Mouse (Mus musculus) cerebellum, postnatal 10 days (tissue): ENCODE results near the gene Smim4.

Experiments used
- DNase-seq, 2 experiments: peaks; one replicate each; pipeline ENCODE4 v3.0.0; 2021; ENCODE audit warnings: mixed read lengths in 2 of 2

The Smim4 gene

GRCm38 (mm10) chr14:31138219-31138896, 9.6 kb upstream of the Smim4 start:
- DNase-seq: peak; percentile 41 to 45

GRCm38 (mm10) chr14:31137791-31138190, 9.0 kb upstream of the Smim4 start:
- peak in 1 of 2 experiments; percentile 30 for DNase-seq

GRCm38 (mm10) chr14:31137281-31137595, 8.5 kb upstream of the Smim4 start:
- DNase-seq: no peak

- DNase-seq: peak; percentile 68 to 73
Measured at GRCm38 (mm10) chr14:31136411-31137280, 7.9 kb upstream of the Smim4 start.

- DNase-seq: peak in 1 of 2 experiments; percentile 24
Measured at GRCm38 (mm10) chr14:31135495-31136410, 7.0 kb upstream of the Smim4 start.

DNA sequence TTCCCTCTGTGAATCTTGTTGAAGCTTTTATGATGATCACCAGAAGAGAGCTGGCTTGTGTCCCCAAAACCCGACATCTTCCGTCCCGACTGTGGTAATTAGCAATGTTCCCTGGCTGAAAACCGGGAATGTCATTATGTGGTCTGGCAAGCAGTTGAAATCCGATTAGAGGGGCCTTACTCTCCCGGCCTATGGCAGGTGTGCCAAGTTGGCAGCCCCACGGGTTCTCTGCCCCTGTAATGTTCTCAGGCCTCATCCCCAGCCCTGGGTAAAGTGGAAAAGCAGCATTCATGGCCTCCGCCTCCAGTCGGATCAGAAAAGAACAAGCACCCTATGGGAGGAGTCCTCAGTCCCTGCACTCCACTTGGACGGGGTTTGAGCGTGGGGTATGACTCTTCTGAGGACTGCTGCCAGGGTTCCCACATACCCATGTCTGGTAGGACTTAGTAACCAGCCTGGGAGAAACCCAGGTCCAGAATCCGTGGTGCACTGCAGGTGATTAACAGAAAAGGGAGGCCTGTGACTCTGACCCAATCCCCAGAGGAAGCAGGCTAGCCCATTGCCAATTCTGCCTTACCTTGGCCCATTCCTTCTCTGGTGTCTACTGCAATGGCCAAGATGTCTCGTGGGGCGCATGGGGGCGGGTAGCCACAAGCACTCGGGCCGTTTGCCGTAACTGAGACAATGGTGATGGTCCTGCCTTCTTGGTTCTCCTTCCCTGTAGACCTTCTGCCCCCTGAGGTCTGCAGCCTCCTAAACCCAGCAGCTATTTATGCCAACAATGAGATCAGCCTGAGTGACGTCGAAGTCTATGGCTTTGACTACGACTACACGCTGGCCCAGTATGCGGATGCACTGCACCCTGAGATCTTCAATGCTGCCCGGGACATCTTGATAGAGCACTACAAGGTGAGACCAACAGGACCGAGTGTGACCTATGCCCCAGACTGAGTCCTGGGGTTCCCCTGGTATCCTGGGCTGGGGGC, 5.6 kb upstream of the Smim4 start:
- DNase-seq: peak; percentile 84 to 92

GRCm38 (mm10) chr14:31133023-31133665, 4.4 kb upstream of the Smim4 start:
- DNase-seq: peak; percentile 34 to 51

GRCm38 (mm10) chr14:31132491-31132975, 3.8 kb upstream of the Smim4 start:
- DNase-seq: peak in 1 of 2 experiments; percentile 29

DNA sequence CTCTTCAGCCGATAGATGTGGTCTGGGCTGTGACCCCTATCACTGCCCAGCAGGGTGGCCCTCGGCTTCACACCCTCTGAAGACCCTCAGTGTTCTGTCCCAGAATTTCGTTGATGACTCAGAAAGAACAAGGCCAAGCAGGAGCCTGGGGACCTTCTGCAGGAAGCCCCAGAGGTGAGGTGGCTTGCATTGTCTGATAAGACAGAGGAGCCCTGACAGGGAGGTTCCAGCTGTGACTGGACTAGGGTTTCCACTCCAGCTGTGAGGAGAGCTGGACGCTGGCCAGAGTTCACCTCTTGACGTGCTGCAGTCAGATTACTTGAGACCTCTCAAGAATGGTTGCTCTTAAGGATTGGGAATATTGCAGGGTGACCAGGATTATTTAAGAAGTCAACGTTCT, 3.3 kb upstream of the Smim4 start:
- peak; percentile 61 to 67 for DNase-seq

DNA sequence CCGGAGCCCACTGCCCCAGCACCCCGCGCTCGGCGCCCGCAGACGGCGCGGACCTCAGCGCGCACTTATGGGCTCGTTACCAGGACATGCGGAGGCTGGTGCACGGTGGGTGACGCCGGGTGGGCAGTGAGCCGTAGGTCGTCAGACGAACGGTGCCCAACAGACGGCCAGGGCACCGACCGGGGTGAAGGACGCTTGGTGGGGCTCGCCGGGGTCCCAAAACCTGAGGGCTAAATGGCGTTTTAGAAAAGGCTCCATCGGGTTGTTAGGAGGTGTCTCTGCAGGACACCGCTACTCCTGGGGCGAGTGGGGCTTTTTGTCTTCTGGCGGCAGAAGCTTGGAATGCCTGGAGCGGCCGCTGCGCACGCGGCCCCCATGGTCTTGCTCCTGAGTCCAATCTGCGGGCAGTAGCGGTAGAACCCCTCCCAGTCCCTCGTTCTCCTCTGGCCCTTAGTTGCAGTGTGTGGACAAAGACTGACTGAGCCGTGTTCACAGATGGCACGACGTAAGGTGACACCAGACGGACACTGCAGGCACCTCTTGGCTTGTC, 2.6 kb upstream of the Smim4 start:
- DNase-seq: peak; percentile 76

DNA sequence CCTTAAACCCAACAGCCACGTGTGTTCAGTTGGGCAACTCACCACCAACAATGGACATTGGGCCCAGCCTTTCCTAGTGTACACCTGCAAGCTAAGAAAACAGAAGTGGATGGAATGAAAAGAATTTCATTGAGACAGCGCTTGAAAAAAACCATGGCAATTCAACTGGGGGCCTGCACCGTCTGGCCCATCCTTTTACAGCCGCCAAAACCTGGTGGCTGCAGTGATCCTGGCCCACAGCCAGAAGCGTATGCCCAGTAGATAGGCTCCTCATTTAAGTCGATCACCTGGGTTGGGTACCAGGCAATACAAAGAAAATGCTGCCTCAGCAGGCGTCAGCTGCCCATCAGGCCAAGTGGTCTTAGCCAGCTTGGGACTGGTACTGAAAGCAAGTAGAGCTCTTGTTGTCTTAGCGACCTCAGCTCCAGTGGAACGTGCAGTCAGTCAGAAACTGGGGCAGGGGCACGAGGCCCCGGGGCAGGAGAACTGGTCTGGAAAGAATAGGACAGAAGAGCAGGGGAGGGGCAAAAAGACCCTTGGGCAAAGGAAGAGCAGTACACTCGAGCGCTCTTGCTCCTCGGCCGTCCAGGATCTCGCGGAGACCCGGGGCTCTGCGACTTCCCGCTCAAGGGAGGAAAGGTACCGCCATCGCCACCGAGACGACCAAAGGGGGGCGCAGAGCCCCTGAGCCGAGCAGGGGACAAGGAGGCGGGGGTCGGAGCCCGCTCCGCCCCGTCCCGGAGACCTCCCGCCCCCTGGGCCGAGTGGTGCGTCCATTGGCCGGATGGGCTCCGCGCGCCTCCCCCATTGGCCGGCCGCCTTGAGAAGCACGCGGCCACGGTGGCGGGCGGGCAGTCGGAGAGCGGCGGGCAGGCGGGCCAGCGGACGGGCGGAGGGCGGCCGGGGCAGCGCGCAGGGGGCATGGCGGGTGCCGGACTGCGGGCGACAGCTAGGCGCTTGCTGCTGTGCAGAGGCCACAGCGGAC, 1.8 kb upstream of the Smim4 start, which contains the start of gene Nt5dc2:
Gene Nt5dc2 (plus strand): TSS at position 818 of the 985 bp plus-strand sequence.
- DNase-seq: peak; percentile 96 to 98

GRCm38 (mm10) chr14:31129326-31130235, 825 bp upstream of the Smim4 start:
- DNase-seq: peak; percentile 73 to 80

DNA sequence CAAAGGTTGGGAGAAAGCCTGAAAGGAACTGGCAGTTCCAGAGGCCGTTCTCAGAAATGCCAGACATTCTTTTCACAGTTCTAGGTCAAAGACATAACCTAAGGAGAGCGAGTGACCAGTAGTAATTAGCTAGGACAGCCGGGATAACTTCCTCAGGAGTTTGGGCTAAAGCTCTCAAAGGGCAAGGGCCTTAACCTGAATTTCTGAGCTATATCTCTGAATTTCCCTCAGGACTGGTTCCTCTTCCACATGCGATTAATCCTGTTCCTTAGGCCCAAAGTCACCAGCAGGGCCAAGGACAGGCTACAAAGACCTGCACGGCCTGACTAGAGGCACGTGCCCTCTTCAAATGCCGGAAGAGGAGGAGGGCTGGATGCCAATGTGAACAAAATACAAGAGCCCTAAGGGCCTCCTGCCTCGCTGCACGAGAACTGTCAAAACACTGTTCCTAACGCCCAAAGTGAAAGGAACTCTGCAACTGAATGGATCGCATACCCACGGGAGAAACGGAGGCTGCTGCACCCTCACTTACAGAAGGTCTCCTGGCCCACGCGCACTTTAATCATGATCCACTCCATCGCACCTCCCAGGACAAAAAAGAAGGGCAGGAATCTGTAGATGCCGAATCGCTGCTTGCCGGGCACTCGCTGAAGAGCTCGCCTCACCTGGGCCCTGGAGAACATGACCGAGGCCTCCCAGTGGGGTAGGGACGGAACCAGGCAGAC, 493 bp downstream of the Smim4 start:
- peak; percentile 61 to 70 for DNase-seq

DNA sequence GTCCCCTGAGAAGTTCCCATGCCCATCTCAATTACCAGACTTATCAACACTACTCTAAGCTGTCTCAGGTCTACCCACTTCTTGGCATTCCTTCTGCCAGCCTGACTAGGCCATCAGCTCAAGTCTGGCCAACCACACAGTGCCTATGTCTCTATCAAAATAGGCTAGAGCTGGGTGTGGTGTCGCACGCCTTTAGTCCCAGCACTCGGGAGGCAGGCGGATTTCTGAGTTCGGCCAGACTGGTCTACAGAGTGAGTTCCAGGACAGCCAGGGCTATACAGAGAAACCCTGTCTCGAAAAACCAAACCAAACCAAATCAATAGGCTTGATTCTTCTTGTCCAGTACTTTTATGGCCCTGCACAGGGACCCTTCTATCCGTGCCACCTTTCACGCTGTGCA, 1.9 kb downstream of the Smim4 start:
- no peak for DNase-seq

DNA sequence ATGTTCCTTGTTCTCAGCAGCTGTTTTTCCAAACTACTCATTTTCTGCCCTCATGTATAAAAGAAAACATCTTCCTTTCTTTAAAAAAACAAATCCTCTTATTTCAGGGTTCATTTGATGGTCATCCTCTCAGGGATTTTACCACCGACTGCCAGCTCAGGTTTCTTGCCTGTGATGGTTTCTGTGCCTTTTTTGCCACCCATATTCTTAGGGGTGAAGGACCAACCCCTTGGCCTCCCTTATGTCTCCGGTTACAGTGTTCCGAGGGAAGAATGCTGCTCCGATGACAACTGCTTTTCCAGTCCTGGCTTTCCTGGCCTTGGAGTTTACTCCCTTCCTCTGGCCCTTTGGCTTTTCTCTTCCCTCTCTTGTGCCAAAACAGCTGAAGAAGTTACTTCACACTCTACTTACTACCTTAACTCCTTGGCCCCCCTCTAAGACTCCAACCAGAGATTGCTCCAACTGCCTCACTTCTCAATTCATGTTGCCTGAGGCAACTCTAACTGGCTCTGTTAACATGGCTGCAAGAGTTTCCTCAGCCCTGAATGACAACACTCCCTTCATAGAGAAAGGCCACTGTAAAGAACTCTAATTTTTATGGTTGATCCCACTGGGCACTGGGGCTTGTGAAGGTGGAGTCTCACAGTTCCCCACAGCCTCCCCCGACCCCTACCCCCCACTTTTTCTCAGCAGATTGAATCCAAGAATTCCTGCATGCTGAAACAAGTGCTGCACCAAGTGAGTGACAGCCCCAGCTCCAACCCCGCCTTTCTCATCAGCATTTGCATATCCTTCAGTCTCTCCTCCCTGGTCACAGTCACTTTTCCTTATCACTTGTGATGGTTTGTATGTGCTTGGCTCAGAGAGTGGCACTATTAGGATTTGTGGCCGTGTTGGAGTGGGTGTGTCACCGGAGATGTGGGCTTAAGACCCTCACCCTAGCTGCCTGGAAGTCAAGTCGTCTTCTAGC, 3.4 kb downstream of the Smim4 start:
- no peak for DNase-seq

DNA sequence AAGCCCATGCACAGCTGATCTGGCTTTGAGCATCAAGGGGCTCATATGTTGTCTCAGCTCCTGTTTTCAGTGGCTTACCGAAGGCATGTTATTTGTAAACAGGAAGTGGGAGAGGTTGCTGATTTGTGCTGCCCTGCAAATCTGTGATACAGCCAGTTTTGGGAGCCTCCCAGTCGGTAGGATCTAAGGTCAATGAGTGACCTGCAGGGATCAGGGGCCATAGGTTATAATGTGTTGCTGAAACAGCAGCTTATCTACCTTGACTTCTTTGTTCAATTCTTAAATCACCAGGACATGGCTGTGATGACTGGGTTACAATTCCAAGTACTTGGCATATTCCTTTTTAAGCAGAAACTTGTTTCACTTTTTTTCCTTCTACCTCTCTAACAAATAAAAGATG, 13.2 kb downstream of the Smim4 start:
- DNase-seq: no peak
